Mouse (Mus musculus) C2C12 (cell line): ENCODE data around the gene Sec24d. TPM values are rescaled to one million over a fixed set of nuclear protein-coding genes. Genes with fewer than 3 reads are reported as not detected.

Experiments used
- H3K27me3 ChIP-seq: one replicate; pipeline ENCODE4 v1.6.1; 2011; ENCODE audit not compliant: control insufficient read depth, insufficient read depth, insufficient read length
- H3K36me3 ChIP-seq: one replicate; pipeline ENCODE4 v1.6.1; 2011; ENCODE audit not compliant: control insufficient read depth, insufficient read depth
- H3K4me3 ChIP-seq: one replicate; pipeline ENCODE4 v1.5.1; 2011; ENCODE audit warnings: mild to moderate bottlenecking, control low read depth; ENCODE audit not compliant: poor library complexity, insufficient read depth, severe bottlenecking
- H3K79me2 ChIP-seq: one replicate; pipeline ENCODE4 v1.6.1; 2011; ENCODE audit not compliant: control insufficient read depth, insufficient read depth
- H3K79me3 ChIP-seq: one replicate; pipeline ENCODE4 v1.6.1; 2011; ENCODE audit warnings: low read depth, control low read depth
- H3ac ChIP-seq: one replicate; pipeline ENCODE3; 2011; ENCODE audit warnings: low read depth; ENCODE audit not compliant: control insufficient read depth, insufficient read length
- CEBPB ChIP-seq: IDR thresholded peaks from one replicate; pipeline ENCODE4 v1.6.1; 2011; ENCODE audit warnings: low read depth, mild to moderate bottlenecking, control low read depth, moderate library complexity
- CTCF ChIP-seq: IDR thresholded peaks from one replicate; pipeline ENCODE4 v1.5.1; 2011; ENCODE audit not compliant: control insufficient read depth, insufficient read depth, insufficient read length
- FOSL1 ChIP-seq: IDR thresholded peaks from one replicate; pipeline ENCODE4 v1.8.0; 2011; ENCODE audit warnings: mild to moderate bottlenecking, low read length; ENCODE audit not compliant: poor library complexity, insufficient read depth, severe bottlenecking
- MAX ChIP-seq: IDR thresholded peaks from one replicate; pipeline ENCODE4 v1.6.1; 2011; ENCODE audit warnings: mild to moderate bottlenecking, control low read depth
- MYOD1 ChIP-seq: IDR thresholded peaks from one replicate; pipeline ENCODE4 v1.6.1; 2011; ENCODE audit warnings: low read depth; ENCODE audit not compliant: control insufficient read depth, insufficient read length
- MYOG ChIP-seq: IDR thresholded peaks from one replicate; pipeline ENCODE4 v1.6.1; 2011; ENCODE audit not compliant: control insufficient read depth, insufficient read length; ENCODE audit errors: extremely low read depth
- USF1 ChIP-seq: IDR thresholded peaks from one replicate; pipeline ENCODE4 v1.6.1; 2011; ENCODE audit warnings: low read depth, mild to moderate bottlenecking, control low read depth, moderate library complexity
- long read RNA-seq, 2 experiments: library from polyadenylated mRNA; unstranded; transcript quantifications; one replicate each; pipeline ENCODE4 v2.0.0; 2019 to 2020
- polyA plus RNA-seq: library from polyadenylated mRNA; unstranded; fragments of >200 nt; fragmentation: generic; extraction: Trizol; gene quantifications from one replicate; pipeline ENCODE4 v1.2.1, GENCODE M21; 2012; ENCODE audit warnings: missing spikeins

Sec24d gene
- polyA plus RNA-seq, result 69.0 TPM
- long read RNA-seq, experiment 1, transcript Sec24d-201 (23 exons, 3,903 nt), result major isoform, 30 of 40 reads
- long read RNA-seq, experiment 1, partial matches to known transcripts, result 6 of 40 reads
- long read RNA-seq, experiment 1, other reads (novel, unspliced or antisense), result 3 of 40 reads
- long read RNA-seq, experiment 2, transcript Sec24d-201 (23 exons, 3,903 nt), result major isoform, 420 of 514 reads
- long read RNA-seq, experiment 2, partial matches to known transcripts, result 73 of 514 reads
- long read RNA-seq, experiment 2, other reads (novel, unspliced or antisense), result 21 of 514 reads

DNA sequence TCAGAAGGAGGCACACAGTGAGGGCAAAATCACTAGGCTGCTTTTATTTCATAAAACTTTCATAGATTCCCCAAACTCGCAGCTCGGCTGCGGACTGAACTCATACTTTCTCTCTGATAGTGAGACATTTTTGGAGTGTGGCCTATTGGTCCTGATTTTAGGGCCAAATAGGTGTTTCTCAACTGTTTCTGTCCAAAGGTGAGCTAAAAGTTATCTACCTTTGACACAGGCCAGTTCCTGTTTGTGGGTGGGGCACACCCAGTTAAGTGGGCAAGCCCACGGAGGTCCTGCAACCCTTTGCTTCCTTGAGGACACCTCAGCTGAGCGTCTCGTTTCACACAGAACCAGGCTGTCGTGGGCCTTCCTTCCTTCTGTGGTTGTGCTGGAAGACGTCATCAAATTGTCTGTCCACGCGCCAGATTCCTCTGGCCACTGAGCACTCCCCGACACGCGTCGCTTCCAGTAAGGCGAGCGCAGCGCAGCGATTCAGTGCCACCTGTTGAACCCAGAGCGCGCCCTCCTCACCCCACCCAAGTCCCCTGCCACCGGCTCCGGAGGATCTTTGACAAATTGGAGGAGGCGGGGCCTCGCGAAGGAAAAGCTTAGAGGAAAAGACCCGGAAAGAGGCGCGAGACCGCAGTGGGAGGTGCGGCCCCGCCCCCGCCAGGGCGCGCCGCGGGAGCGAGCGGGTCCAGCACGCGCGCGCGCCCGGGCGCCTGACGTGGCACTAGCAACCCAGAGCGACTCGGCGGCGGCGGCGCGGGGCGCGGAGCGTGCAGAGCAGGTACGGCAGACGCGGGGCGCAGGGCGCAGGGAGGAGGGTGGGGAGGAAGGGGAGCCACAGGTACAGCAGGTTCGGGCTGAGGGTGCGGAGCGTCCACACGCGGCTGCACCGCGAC, at the start of gene Sec24d:
Gene Sec24d, plus strand, starts transcription at position 703 of the 899 bp plus-strand sequence.
- Histone ChIP-seq H3K4me3 (peak within 1 kb of the TSS; percentile 89), H3K36me3 (peaks cover 32% of the 10 kb centered on the region), H3K79me3 (peaks cover 36% of the 10 kb centered on the region), H3ac (peak within 1 kb of the TSS; percentile 91), H3K27me3 (no peaks in the 10 kb centered on the region), H3K79me2 (peaks cover 43% of the 10 kb centered on the region)
- TF ChIP-seq MAX, result no peak
- no peak for TF ChIP-seq MYOD1
- no peak for TF ChIP-seq FOSL1
- no peak for TF ChIP-seq USF1
- no peak for TF ChIP-seq CTCF
- no peak for TF ChIP-seq MYOG
- TF ChIP-seq CEBPB, result no peak

DNA sequence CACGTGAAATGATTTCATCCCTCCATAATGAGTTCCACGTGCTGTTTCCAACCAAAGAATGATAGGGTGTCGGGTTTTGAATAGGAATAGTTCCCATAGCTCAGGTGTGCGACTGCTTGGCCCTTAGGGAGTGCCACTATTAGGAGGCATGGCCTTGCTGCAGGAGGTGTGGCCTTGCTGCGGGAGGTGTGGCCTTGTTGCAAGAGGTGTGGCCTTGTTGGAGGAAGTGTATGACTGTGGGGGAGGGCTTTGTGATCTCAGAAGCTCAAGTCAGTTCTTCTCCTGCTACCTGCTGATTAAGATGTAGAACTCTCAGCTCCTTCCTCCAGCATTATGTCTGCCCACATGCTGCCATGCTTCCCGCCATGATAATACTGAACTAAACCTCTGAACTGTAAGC, 48.6 kb upstream of the Sec24d start:
- Histone ChIP-seq H3ac (no peak overlapping the region), H3K79me2 (no peaks in the 10 kb centered on the region), H3K79me3 (no peaks in the 10 kb centered on the region), H3K4me3 (no peak overlapping the region), H3K36me3 (no peaks in the 10 kb centered on the region), H3K27me3 (no peaks in the 10 kb centered on the region)
- no peak for TF ChIP-seq FOSL1
- TF ChIP-seq USF1, result no peak
- TF ChIP-seq MYOG, result no peak
- TF ChIP-seq MYOD1, result no peak
- no peak for TF ChIP-seq CTCF
- TF ChIP-seq CEBPB, result no peak
- no peak for TF ChIP-seq MAX

DNA sequence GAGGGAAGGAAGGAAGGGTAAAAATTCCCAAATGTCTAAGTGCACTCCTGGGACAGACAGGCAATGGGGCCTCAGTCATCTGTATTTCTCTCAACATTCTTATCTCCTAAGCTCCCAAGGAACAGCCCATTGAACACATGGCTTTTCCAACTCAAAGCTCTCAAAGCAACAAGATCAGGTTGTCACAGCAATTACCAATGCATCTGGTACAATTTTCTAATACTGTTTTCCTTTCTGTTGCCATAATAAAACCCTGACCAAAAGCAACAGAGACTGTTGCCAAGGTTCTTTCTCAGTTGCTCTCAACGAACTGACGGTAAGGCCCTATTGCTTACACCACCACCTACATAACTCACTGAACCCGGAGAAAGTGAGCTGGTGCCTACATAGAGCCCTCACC, 40.0 kb upstream of the Sec24d start:
- Histone ChIP-seq H3K27me3 (no peaks in the 10 kb centered on the region), H3K36me3 (no peaks in the 10 kb centered on the region), H3K4me3 (no peak overlapping the region), H3K79me2 (no peaks in the 10 kb centered on the region), H3ac (no peak overlapping the region), H3K79me3 (no peaks in the 10 kb centered on the region)
- no peak for TF ChIP-seq CTCF
- TF ChIP-seq MYOD1, result no peak
- no peak for TF ChIP-seq MAX
- no peak for TF ChIP-seq FOSL1
- TF ChIP-seq USF1, result no peak
- TF ChIP-seq MYOG, result no peak

GRCm38 (mm10) chr3:123231639-123232038, 35.6 kb upstream of the Sec24d start:
- Histone ChIP-seq H3K79me2 (no peaks in the 10 kb centered on the region), H3K36me3 (no peaks in the 10 kb centered on the region), H3ac (no peak overlapping the region), H3K4me3 (no peak overlapping the region), H3K79me3 (no peaks in the 10 kb centered on the region), H3K27me3 (no peaks in the 10 kb centered on the region)
- TF ChIP-seq MAX (no peak), FOSL1 (no peak), MYOG (no peak), CTCF (no peak), CEBPB (no peak), MYOD1 (no peak), USF1 (no peak)

DNA sequence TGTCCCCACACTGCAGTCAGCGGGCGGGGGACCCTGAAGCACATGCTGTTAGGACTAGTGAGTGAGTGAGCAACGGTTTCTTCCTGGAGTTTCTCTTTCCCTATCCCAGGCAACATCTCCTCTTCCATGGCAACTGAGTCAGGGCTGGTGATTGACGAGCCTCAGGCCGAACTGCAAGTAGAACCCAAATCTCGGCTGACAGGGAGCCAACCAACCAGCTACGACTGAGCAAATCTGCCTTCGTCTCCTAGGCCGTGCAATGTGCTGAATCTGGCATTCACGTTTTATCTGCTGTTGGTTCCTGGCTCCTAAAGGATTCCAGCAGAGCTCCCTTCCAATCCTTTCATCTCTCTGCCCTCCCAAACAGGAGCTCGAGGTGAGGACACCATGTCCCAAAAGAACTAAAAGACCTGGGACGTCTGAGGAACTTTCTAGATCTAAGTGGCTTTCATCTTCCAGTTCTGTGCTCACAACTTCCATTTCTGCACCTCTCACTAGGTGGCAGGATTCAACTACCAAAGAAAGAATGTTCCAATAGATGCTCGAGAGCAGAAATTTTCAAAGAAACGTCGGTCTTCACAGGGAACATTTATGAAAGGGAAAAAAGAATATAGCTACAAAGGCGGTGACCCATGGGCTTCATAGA, 32.9 kb upstream of the Sec24d start:
- Histone ChIP-seq H3K36me3 (no peaks in the 10 kb centered on the region), H3K27me3 (no peaks in the 10 kb centered on the region), H3ac (peak overlapping the region; percentile 33), H3K4me3 (no peak overlapping the region), H3K79me2 (no peaks in the 10 kb centered on the region), H3K79me3 (no peaks in the 10 kb centered on the region)
- no peak for TF ChIP-seq USF1
- TF ChIP-seq MYOG, result no peak
- TF ChIP-seq CTCF, result no peak
- no peak for TF ChIP-seq MAX
- no peak for TF ChIP-seq FOSL1
- TF ChIP-seq MYOD1, result no peak
- TF ChIP-seq CEBPB, result no peak
